Mouse (Mus musculus) spleen, adult 2 months (tissue): ENCODE results near the gene Upf1.

Experiments used
- CTCF ChIP-seq: fragments of 200-500 bp; IDR thresholded peaks from 2 replicates; pipeline ENCODE4 v1.5.1; 2011; ENCODE audit warnings: mild to moderate bottlenecking, inconsistent platforms; ENCODE audit not compliant: insufficient read depth, insufficient read length, insufficient replicate concordance; ENCODE audit errors: extremely low read depth
- POLR2A ChIP-seq: fragments of 200-500 bp; IDR thresholded peaks from 2 replicates; pipeline ENCODE4 v1.6.1; 2011; ENCODE audit warnings: low read depth, low read length, inconsistent platforms

- TF ChIP-seq CTCF, result no peak
- no peak for TF ChIP-seq POLR2A
These were observed 8.8 kb downstream of the Upf1 start for GRCm38 (mm10) chr8:70344279-70344678.
